Mouse (Mus musculus) cerebellum, adult 11-12 months (tissue): Measurements from ENCODE around the gene Oxct1.

Experiments used
- DNase-seq: peaks from one replicate; pipeline ENCODE4 v3.0.0; 2022

Oxct1 gene

GRCm38 (mm10) chr15:4124648-4125047 lies 98.5 kb downstream of the Oxct1 start:
- DNase-seq = no peak

- DNase-seq = no peak
These were observed 112.3 kb downstream of the Oxct1 start for GRCm38 (mm10) chr15:4138524-4138923.

- no peak for DNase-seq
These were observed 113.3 kb downstream of the Oxct1 start for GRCm38 (mm10) chr15:4139516-4139915.

GRCm38 (mm10) chr15:4145352-4145751 lies 119.2 kb downstream of the Oxct1 start:
- DNase-seq = no peak

GRCm38 (mm10) chr15:4147700-4148099 lies 121.5 kb downstream of the Oxct1 start:
- no peak for DNase-seq

- DNase-seq = no peak
These were observed 122.6 kb downstream of the Oxct1 start for GRCm38 (mm10) chr15:4148649-4149389.

GRCm38 (mm10) chr15:4154646-4155045 lies 128.5 kb downstream of the Oxct1 start:
- DNase-seq = no peak

GRCm38 (mm10) chr15:4167946-4168345 lies 141.8 kb downstream of the Oxct1 start:
- DNase-seq = no peak

GRCm38 (mm10) chr15:4171600-4171999 lies 145.4 kb downstream of the Oxct1 start:
- no peak for DNase-seq

GRCm38 (mm10) chr15:4197913-4198312 lies 171.7 kb downstream of the Oxct1 start:
- DNase-seq = no peak
